Mouse (Mus musculus): Measurements from ENCODE around the gene Amotl2. TPM values are rescaled to one million over a fixed set of nuclear protein-coding genes. Genes with fewer than 3 reads are reported as not detected.

Gene Amotl2
- polyA plus RNA-seq, 1 experiment from 2014 or later = 69.9 TPM

- peaks cover 4% of the 10 kb centered on the region; the same call in 1 of the 2 replicates for H3K9me3 ChIP-seq
- H3K9ac ChIP-seq (replicated peaks) = no peak overlapping the region
- H3K27me3 ChIP-seq = no peaks in the 10 kb centered on the region
- no peak overlapping the region for H3K27ac ChIP-seq (replicated peaks)
- H3K36me3 ChIP-seq = no peaks in the 10 kb centered on the region
- WGBS = 94% methylated on average over 6 of the region's 6 CpGs
- no peak overlapping the region for H3K4me3 ChIP-seq
- no peaks in the 10 kb centered on the region for H3K4me1 ChIP-seq
- ATAC-seq (replicated peaks) = no peak
- H3K4me2 ChIP-seq (replicated peaks) = no peak overlapping the region
Measured at GRCm38 (mm10) chr9:102701042-102701441, 15.4 kb upstream of the Amotl2 start.

- Histone ChIP-seq H3K27me3 (no peaks in the 10 kb centered on the region), H3K9me3 (no peaks in the 10 kb centered on the region), H3K27ac (replicated peaks) (no peak overlapping the region), H3K9ac (replicated peaks) (no peak overlapping the region), H3K4me3 (no peak overlapping the region), H3K4me2 (replicated peaks) (no peak overlapping the region), H3K4me1 (no peaks in the 10 kb centered on the region; the same call in 1 of the 2 replicates), H3K36me3 (no peaks in the 10 kb centered on the region)
- 80% methylated on average over 15 of the region's 15 CpGs for WGBS
- ATAC-seq (replicated peaks) = no peak
Measured at GRCm38 (mm10) chr9:102709504-102710135, 6.9 kb upstream of the Amotl2 start.

- Histone ChIP-seq H3K27me3 (no peaks in the 10 kb centered on the region), H3K9me3 (no peaks in the 10 kb centered on the region), H3K27ac (replicated peaks) (no peak overlapping the region), H3K9ac (replicated peaks) (no peak overlapping the region), H3K4me3 (no peak overlapping the region), H3K36me3 (no peaks in the 10 kb centered on the region), H3K4me2 (replicated peaks) (no peak overlapping the region), H3K4me1 (peaks cover 9% of the 10 kb centered on the region)
- 73% methylated on average over 5 of the region's 5 CpGs for WGBS
- no peak for ATAC-seq (replicated peaks)
Measured at GRCm38 (mm10) chr9:102710520-102710919, 6.0 kb upstream of the Amotl2 start.

GRCm38 (mm10) chr9:102713797-102714196 is 2.7 kb upstream of the Amotl2 start:
- ATAC-seq (replicated peaks) = no peak
- H3K9me3 ChIP-seq = no peaks in the 10 kb centered on the region

GRCm38 (mm10) chr9:102714893-102715505 is 1.5 kb upstream of the Amotl2 start:
- no peak overlapping the region for H3K4me3 ChIP-seq
- H3K9me3 ChIP-seq = no peaks in the 10 kb centered on the region
- H3K27ac ChIP-seq (replicated peaks) = no peak overlapping the region
- no peak for ATAC-seq (replicated peaks)
- no peak overlapping the region for H3K9ac ChIP-seq (replicated peaks)
- H3K27me3 ChIP-seq = no peaks in the 10 kb centered on the region
- 10% methylated on average over 7 of the region's 7 CpGs for WGBS
- H3K4me1 ChIP-seq = peaks cover 28% of the 10 kb centered on the region
- H3K4me2 ChIP-seq (replicated peaks) = no peak overlapping the region
- H3K36me3 ChIP-seq = no peaks in the 10 kb centered on the region

More at GRCm38 (mm10) chr9:102713797-102714196, 2.7 kb upstream of the Amotl2 start:
- H3K4me1 ChIP-seq = peaks cover 20% of the 10 kb centered on the region
- no peaks in the 10 kb centered on the region for H3K27me3 ChIP-seq
- H3K27ac ChIP-seq (replicated peaks) = no peak overlapping the region
- no peaks in the 10 kb centered on the region for H3K36me3 ChIP-seq
- no peak overlapping the region for H3K4me2 ChIP-seq (replicated peaks)
- no peak overlapping the region for H3K9ac ChIP-seq (replicated peaks)
- no peak overlapping the region for H3K4me3 ChIP-seq
- 56% methylated on average over 2 of the region's 2 CpGs for WGBS

- no peak for ATAC-seq (replicated peaks)
- H3K9ac ChIP-seq (replicated peaks) = no peak overlapping the region
- peaks cover under 1% of the 10 kb centered on the region; the same call in 1 of the 2 replicates for H3K36me3 ChIP-seq
- WGBS = 61% methylated on average over 2 of the region's 2 CpGs
- no peaks in the 10 kb centered on the region for H3K27me3 ChIP-seq
- no peaks in the 10 kb centered on the region for H3K9me3 ChIP-seq
- H3K27ac ChIP-seq (replicated peaks) = no peak overlapping the region
- no peak overlapping the region for H3K4me3 ChIP-seq
- peaks cover 33% of the 10 kb centered on the region for H3K4me1 ChIP-seq
- no peak overlapping the region for H3K4me2 ChIP-seq (replicated peaks)
Measured at GRCm38 (mm10) chr9:102715506-102715900, 969 bp upstream of the Amotl2 start.

- peaks cover 8% of the 10 kb centered on the region; the same call in 1 of the 2 replicates for H3K36me3 ChIP-seq
- no peaks in the 10 kb centered on the region for H3K9me3 ChIP-seq
- H3K27me3 ChIP-seq = no peaks in the 10 kb centered on the region
- peak overlapping the region; percentile 97 for H3K27ac ChIP-seq (replicated peaks)
- H3K4me2 ChIP-seq (replicated peaks) = peak overlapping the region; percentile 63
- ATAC-seq (replicated peaks) = peak; percentile 77
- peak overlapping the region; percentile 92 for H3K4me3 ChIP-seq
- H3K4me1 ChIP-seq = peaks cover 51% of the 10 kb centered on the region
- WGBS = under 1% methylated on average over 50 of the region's 50 CpGs
- peak overlapping the region; percentile 97 for H3K9ac ChIP-seq (replicated peaks)
Measured at GRCm38 (mm10) chr9:102717164-102717885, 853 bp downstream of the Amotl2 start.

GRCm38 (mm10) chr9:102717886-102718643 is 1.6 kb downstream of the Amotl2 start:
- H3K9me3 ChIP-seq = no peaks in the 10 kb centered on the region
- peak overlapping the region; percentile 97 for H3K27ac ChIP-seq (replicated peaks)
- no peaks in the 10 kb centered on the region for H3K27me3 ChIP-seq
- ATAC-seq (replicated peaks) = peak; percentile 64
- peak overlapping the region; percentile 63 for H3K4me2 ChIP-seq (replicated peaks)
- peak overlapping the region; percentile 97 for H3K9ac ChIP-seq (replicated peaks)
- peaks cover 11% of the 10 kb centered on the region for H3K36me3 ChIP-seq
- H3K4me1 ChIP-seq = peaks cover 59% of the 10 kb centered on the region
- WGBS = under 1% methylated on average over 52 of the region's 52 CpGs
- peak overlapping the region; percentile 92 for H3K4me3 ChIP-seq

- no peak; the same call in 1 of the 2 replicates for ATAC-seq (replicated peaks)
- Histone ChIP-seq H3K4me2 (replicated peaks) (peak overlapping the region; percentile 63), H3K36me3 (peaks cover 17% of the 10 kb centered on the region), H3K9ac (replicated peaks) (peak overlapping the region; percentile 97), H3K4me3 (peak overlapping the region; percentile 92), H3K9me3 (no peaks in the 10 kb centered on the region), H3K27ac (replicated peaks) (peak overlapping the region; percentile 97), H3K4me1 (peaks cover 65% of the 10 kb centered on the region), H3K27me3 (no peaks in the 10 kb centered on the region)
- under 1% methylated on average over 21 of the region's 21 CpGs for WGBS
Measured at GRCm38 (mm10) chr9:102718676-102719075, 2.2 kb downstream of the Amotl2 start.

- Histone ChIP-seq H3K36me3 (peaks cover 21% of the 10 kb centered on the region), H3K27ac (replicated peaks) (peak overlapping the region; percentile 97), H3K9me3 (no peaks in the 10 kb centered on the region), H3K4me1 (peaks cover 69% of the 10 kb centered on the region), H3K4me3 (peak overlapping the region; percentile 92), H3K9ac (replicated peaks) (peak overlapping the region; percentile 97), H3K27me3 (no peaks in the 10 kb centered on the region), H3K4me2 (replicated peaks) (peak overlapping the region; percentile 63)
- no peak for ATAC-seq (replicated peaks)
- WGBS = 0% methylated on average over 4 of the region's 4 CpGs
Measured at GRCm38 (mm10) chr9:102719085-102719484, 2.6 kb downstream of the Amotl2 start.

- 58% methylated on average over 17 of the region's 17 CpGs for WGBS
- Histone ChIP-seq H3K4me1 (peaks cover 74% of the 10 kb centered on the region), H3K27me3 (no peaks in the 10 kb centered on the region), H3K9me3 (no peaks in the 10 kb centered on the region), H3K27ac (replicated peaks) (peak overlapping the region; percentile 97), H3K36me3 (peaks cover 31% of the 10 kb centered on the region), H3K4me3 (peak overlapping the region; percentile 92), H3K4me2 (replicated peaks) (peak overlapping the region; percentile 63), H3K9ac (replicated peaks) (peak overlapping the region; percentile 97)
- ATAC-seq (replicated peaks) = no peak
Measured at GRCm38 (mm10) chr9:102719936-102720566, 3.6 kb downstream of the Amotl2 start.
